ENCODE assay signal across 8 mouse cellular contexts in the genomic region with DNA sequence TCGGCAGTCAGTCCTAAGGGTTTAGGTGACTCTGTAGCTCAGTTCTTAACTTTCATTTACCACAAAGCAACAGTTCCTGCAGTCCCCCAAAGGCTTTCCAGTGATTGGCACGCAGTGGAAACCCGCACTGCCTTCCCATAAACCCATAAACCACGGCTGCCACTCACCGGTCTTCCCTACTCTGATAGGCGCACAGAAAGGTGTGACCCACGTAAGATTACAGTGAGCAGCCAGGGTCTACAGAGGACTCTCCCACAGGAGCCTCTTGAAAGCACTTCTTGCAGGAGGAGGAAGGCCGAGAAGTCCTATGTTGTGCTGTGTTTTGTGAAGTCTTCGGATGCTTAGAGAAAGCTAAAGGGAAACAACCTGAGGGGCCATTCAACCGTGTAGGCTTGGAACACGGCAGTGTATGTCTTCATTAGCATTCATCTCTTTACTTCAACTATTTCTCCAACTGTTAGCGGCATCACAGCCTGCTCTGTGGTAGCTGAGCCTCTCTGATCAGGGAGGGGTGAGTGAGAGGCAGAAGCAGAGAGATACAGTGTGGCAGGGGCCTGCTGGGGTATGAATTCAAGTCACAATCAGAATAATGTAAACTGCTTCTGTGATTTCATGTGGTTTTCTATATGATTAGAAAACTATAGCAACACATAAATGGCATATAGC.
DNase-seq lines count a peak whose midpoint lies in the region; ATAC-seq and TF ChIP-seq lines count a peak whose summit lies in the region.

No protein-coding gene starts in this region.

- TF ChIP-seq POLR2A in kidney, adult 2 months (IDR thresholded peaks at IDR 0.05; ENCODE audit: low read depth, low read length) = no peak
- no peak for TF ChIP-seq POLR2A in small intestine, adult 2 months (IDR thresholded peaks at IDR 0.05; ENCODE audit: low read depth, low read length)

- peaks cover 11% of the 10 kb centered on the region; the same call in 1 of the 2 replicates for H3K4me1 ChIP-seq in heart, embryonic 12.5 days (replicated peaks)
- H3K4me1 ChIP-seq in forebrain, embryonic 11.5 days (replicated peaks; ENCODE audit: control insufficient read depth, insufficient read depth, low read length) = peaks cover 2% of the 10 kb centered on the region; the same call in 1 of the 2 replicates
- peaks cover 11% of the 10 kb centered on the region; the same call in 1 of the 2 replicates for H3K4me1 ChIP-seq in kidney, adult 2 months (ENCODE audit: control insufficient read depth, insufficient read depth, low read length)
- no peaks in the 10 kb centered on the region for H3K4me1 ChIP-seq in liver, embryonic 14.5 days (replicated peaks; ENCODE audit: control insufficient read depth in 2 of 2, insufficient read depth in 2 of 2, low read length in 1 of 2)
- H3K4me1 ChIP-seq in small intestine, adult 2 months (ENCODE audit: control insufficient read depth, insufficient read depth, insufficient read length, low read length) = no peaks in the 10 kb centered on the region

- H3K9ac ChIP-seq in heart, embryonic 12.5 days = peak overlapping the region; percentile 23
- peak overlapping the region; percentile 58 for H3K9ac ChIP-seq in forebrain, embryonic 11.5 days (ENCODE audit: low read length)
- no peak overlapping the region for H3K9ac ChIP-seq in liver, embryonic 14.5 days (replicated peaks)

- H3K4me3 ChIP-seq in heart, embryonic 12.5 days = peak overlapping the region; percentile 40
- H3K4me3 ChIP-seq in forebrain, embryonic 11.5 days (ENCODE audit: low read depth, low read length) = peak overlapping the region; percentile 38
- peak overlapping the region; percentile 43 for H3K4me3 ChIP-seq in kidney, adult 2 months (ENCODE audit: insufficient read depth, low read depth, low read length)
- peak overlapping the region in 1 of 2 experiments; percentile 3; a peak in 1 of 4 replicates for H3K4me3 ChIP-seq in liver, embryonic 14.5 days (ENCODE audit: insufficient read depth in 1 of 2, low read depth in 2 of 2, low read length in 2 of 2)
- peak overlapping the region; percentile 48 for H3K4me3 ChIP-seq in small intestine, adult 2 months (ENCODE audit: low read depth, low read length)

- TF ChIP-seq EP300 in liver, embryonic 14.5 days (IDR thresholded peaks at IDR 0.05; ENCODE audit: low read depth) = no peak

- H3K27ac ChIP-seq in heart, embryonic 12.5 days (ENCODE audit: poor library complexity, severe bottlenecking) = no peak overlapping the region
- no peak overlapping the region for H3K27ac ChIP-seq in forebrain, embryonic 11.5 days (ENCODE audit: low read depth, low read length)
- peak overlapping the region; percentile 88 for H3K27ac ChIP-seq in kidney, adult 2 months (ENCODE audit: insufficient read depth, low read depth, low read length)
- no peak overlapping the region for H3K27ac ChIP-seq in liver, embryonic 14.5 days
- no peak overlapping the region for H3K27ac ChIP-seq in small intestine, adult 2 months (ENCODE audit: insufficient read depth, low read depth, low read length)

- no peaks in the 10 kb centered on the region for H3K36me3 ChIP-seq in heart, embryonic 12.5 days
- H3K36me3 ChIP-seq in forebrain, embryonic 11.5 days (ENCODE audit: control insufficient read depth, insufficient read depth, low read length) = no peaks in the 10 kb centered on the region
- no peaks in the 10 kb centered on the region for H3K36me3 ChIP-seq in kidney, adult 2 months (ENCODE audit: control insufficient read depth, insufficient read depth, low read length)
- H3K36me3 ChIP-seq in liver, embryonic 14.5 days (replicated peaks; ENCODE audit: control insufficient read depth, insufficient read depth, low read depth) = no peaks in the 10 kb centered on the region
- H3K36me3 ChIP-seq in small intestine, adult 2 months (ENCODE audit: control insufficient read depth, insufficient read depth, low read length) = no peaks in the 10 kb centered on the region

- 30% methylated on average over 12 of the region's 12 CpGs for WGBS in heart, embryonic 12.5 days
- 22% methylated on average over 12 of the region's 12 CpGs for WGBS in forebrain, embryonic 11.5 days
- 17% methylated on average over 12 of the region's 12 CpGs for WGBS in kidney, adult 2 months
- 23% methylated on average over 12 of the region's 12 CpGs for WGBS in liver, embryonic 14.5 days (ENCODE audit: insufficient replicate concordance)
- 30% methylated on average over 12 of the region's 12 CpGs for WGBS in small intestine, adult 2 months

- 0 out of 2 replicates have a peak, but pooled peaks have one; percentile 45 for ATAC-seq in heart, embryonic 12.5 days (ENCODE audit: insufficient number of reproducible peaks, low FRiP score)
- peak; percentile 56 for ATAC-seq in forebrain, embryonic 11.5 days (replicated peaks; ENCODE audit: low FRiP score)
- no peak for ATAC-seq in liver, embryonic 14.5 days (ENCODE audit: insufficient read depth)
- no peak for ATAC-seq in cerebellum, adult (ENCODE audit: insufficient number of reproducible peaks, low FRiP score, low TSS enrichment)

- H3K9me3 ChIP-seq in heart, embryonic 12.5 days (replicated peaks) = no peaks in the 10 kb centered on the region
- no peaks in the 10 kb centered on the region for H3K9me3 ChIP-seq in forebrain, embryonic 11.5 days (ENCODE audit: control insufficient read depth, low read length)
- H3K9me3 ChIP-seq in liver, embryonic 14.5 days (ENCODE audit: control insufficient read depth, low read length) = no peaks in the 10 kb centered on the region

- peaks cover 12% of the 10 kb centered on the region for H3K27me3 ChIP-seq in heart, embryonic 12.5 days (replicated peaks)
- peaks cover 6% of the 10 kb centered on the region; the same call in 1 of the 2 replicates for H3K27me3 ChIP-seq in forebrain, embryonic 11.5 days (ENCODE audit: control insufficient read depth, insufficient read depth, low read length)
- H3K27me3 ChIP-seq in kidney, adult 2 months (replicated peaks; ENCODE audit: control insufficient read depth, insufficient read depth, low read length) = no peaks in the 10 kb centered on the region
- H3K27me3 ChIP-seq in liver, embryonic 14.5 days (ENCODE audit: control insufficient read depth, insufficient read depth, low read length) = peaks cover 10% of the 10 kb centered on the region
- no peaks in the 10 kb centered on the region for H3K27me3 ChIP-seq in small intestine, adult 2 months (ENCODE audit: control insufficient read depth, insufficient read depth, low read length)

- DNase-seq in heart, postnatal 25 days (ENCODE audit: low spot score) = no peak
- peak; percentile 68 for DNase-seq in forebrain, embryonic 11.5 days (ENCODE audit: low spot score)
- peak; percentile 69 for DNase-seq in kidney, adult 2 months
- DNase-seq in liver, embryonic 14.5 days (ENCODE audit: low read depth in 3 of 3, low spot score in 3 of 3) = no peak
- DNase-seq in cerebellum, adult 11 months = no peak

- peak overlapping the region; percentile 73 for H3K4me2 ChIP-seq in heart, embryonic 12.5 days
- peak overlapping the region; percentile 87 for H3K4me2 ChIP-seq in forebrain, embryonic 11.5 days (ENCODE audit: low read depth, low read length, severe bottlenecking)
- peak overlapping the region; percentile 39 for H3K4me2 ChIP-seq in liver, embryonic 14.5 days (ENCODE audit: low read depth)

- TF ChIP-seq CTCF in kidney, adult 2 months (conservative IDR thresholded peaks at IDR 0.05; ENCODE audit: insufficient read depth, insufficient read length, low read depth, low read length) = no peak
- TF ChIP-seq CTCF in liver, embryonic 14.5 days (IDR thresholded peaks at IDR 0.05; ENCODE audit: low read depth) = no peak
- TF ChIP-seq CTCF in small intestine, adult 2 months (IDR thresholded peaks at IDR 0.05; ENCODE audit: extremely low read depth, insufficient read length, insufficient replicate concordance, low read depth, low read length) = no peak

- intact Hi-C loops in heart, postnatal 25 days (cut with DNase I) = no loop called here

Comparison
In these comparisons a context has a peak if more than half of its experiments do, and no peak if none do; other contexts are left out.
1. ATAC-seq: peak in heart, embryonic 12.5 days (single experiment) and forebrain, embryonic 11.5 days (single experiment); none in liver, embryonic 14.5 days (single experiment) and cerebellum, adult (single experiment).
2. DNase-seq: peak in forebrain, embryonic 11.5 days (single experiment) and kidney, adult 2 months (single experiment); none in heart, postnatal 25 days (single experiment), liver, embryonic 14.5 days (0 of 3) and cerebellum, adult 11 months (single experiment).
3. Peak in every context shown above with its lines, with median percentiles within 50 percentile points of each other: H3K4me2 ChIP-seq.